Mouse (Mus musculus) lung, embryonic 14.5 days (tissue): ENCODE results near the gene Sytl2. TPM values are rescaled to one million over a fixed set of nuclear protein-coding genes. Genes with fewer than 3 reads are reported as not detected.

Experiments used
- ATAC-seq: fragments of 200-750 bp; cut with Nextera tagmentation; 2 replicates; pipeline ENCODE4 v1.8.0; 2017; ENCODE audit warnings: mild to moderate bottlenecking, moderate TSS enrichment, moderate library complexity; ENCODE audit not compliant: insufficient read depth
- DNase-seq: peaks from one replicate; pipeline ENCODE4 v3.0.0-alpha.2; 2015
- H3K27ac ChIP-seq: fragments of 300-500 bp; sonication (generic); 2 replicates; pipeline ENCODE4 v1.5.1; 2014; ENCODE audit warnings: low read depth, mild to moderate bottlenecking, moderate library complexity
- H3K27me3 ChIP-seq: fragments of 300-500 bp; sonication (generic); 2 replicates; pipeline ENCODE4 v1.6.1; 2014; ENCODE audit warnings: low read length, control low read depth; ENCODE audit not compliant: insufficient read depth
- H3K36me3 ChIP-seq: fragments of 300-500 bp; sonication (generic); 2 replicates; pipeline ENCODE4 v1.6.1; 2014; ENCODE audit warnings: control low read depth; ENCODE audit not compliant: insufficient read depth
- H3K4me1 ChIP-seq: fragments of 300-500 bp; sonication (generic); 2 replicates; pipeline ENCODE4 v1.6.1; 2014; ENCODE audit warnings: antibody characterized with exemption, control low read depth; ENCODE audit not compliant: insufficient read depth
- H3K4me2 ChIP-seq: fragments of 300-500 bp; sonication (generic); 2 replicates; pipeline ENCODE4 v1.6.1; 2014; ENCODE audit warnings: mild to moderate bottlenecking
- H3K4me3 ChIP-seq: fragments of 300-500 bp; sonication (generic); 2 replicates; pipeline ENCODE4 v1.5.1; 2014; ENCODE audit warnings: low read depth, low read length
- H3K9ac ChIP-seq: fragments of 300-500 bp; sonication (generic); 2 replicates; pipeline ENCODE4 v1.6.1; 2014
- H3K9me3 ChIP-seq: fragments of 300-500 bp; sonication (generic); 2 replicates; pipeline ENCODE4 v1.6.1; 2016; ENCODE audit warnings: low read depth, low read length, control low read depth
- CTCF ChIP-seq: IDR thresholded peaks from 2 replicates; pipeline ENCODE4 v1.5.1; 2016; ENCODE audit warnings: antibody characterized with exemption, low read depth
- WGBS: fragments of 180-500 bp; shearing (Covaris S2); extraction: QIAGEN DNeasy Blood & Tissue Kit; methylation state at CpG from one replicate; pipeline ENCODE4 v1.1.7; 2014; 5-methylcytosine and 5-hydroxymethylcytosine counted together
- polyA plus RNA-seq: library from polyadenylated mRNA; unstranded; fragments of >200 nt; fragmentation: Nextera tagmentation; extraction: Ambion mirVana; gene quantifications from 2 replicates; pipeline ENCODE4 v1.2.1, GENCODE M21; 2014

Sytl2 gene
- polyA plus RNA-seq = 3.7 and 4.0 TPM in 2 replicates

DNA sequence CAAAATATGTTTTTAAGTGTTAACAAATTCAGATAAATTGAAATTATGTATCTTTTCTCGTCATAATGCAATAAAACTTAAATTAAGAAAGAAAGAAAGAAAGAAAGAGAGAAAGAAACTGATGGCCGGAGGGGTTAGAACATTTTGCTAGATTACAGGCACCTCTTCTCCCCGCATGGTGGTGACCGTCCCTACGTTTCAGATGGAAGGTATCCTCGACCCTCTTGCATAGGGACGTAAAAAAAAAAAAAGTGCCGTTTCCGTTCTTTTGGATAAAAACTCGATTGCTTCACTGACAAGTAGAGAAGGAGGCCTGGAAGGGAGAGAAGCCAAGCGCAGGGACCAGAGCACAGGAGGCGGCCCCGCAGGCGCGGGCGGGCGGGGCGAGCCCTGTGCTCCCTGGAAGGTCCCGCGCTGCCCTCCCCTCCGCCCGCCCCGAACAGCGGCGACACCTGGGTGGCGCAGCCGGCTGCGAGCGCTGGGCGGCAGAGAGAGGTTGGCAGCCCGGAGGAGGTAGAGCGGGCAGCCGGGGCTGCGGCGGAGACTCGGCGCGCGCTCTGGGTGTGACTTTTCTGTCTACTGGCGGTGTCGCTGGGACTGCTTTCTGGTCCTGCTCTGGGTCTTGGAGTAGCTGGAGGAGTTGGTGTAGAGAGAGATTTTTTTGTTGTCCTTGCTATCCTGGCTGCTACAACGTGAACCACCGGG is at the start of gene Sytl2:
Gene Sytl2 (plus strand): TSS at position 311 of the 705 bp plus-strand sequence.
- ATAC-seq (peak; percentile 87), DNase-seq (peak; percentile 69)
- peak; percentile 29; the same call in 1 of the 2 replicates for TF ChIP-seq CTCF
- peak within 1 kb of the TSS; percentile 58 for H3K9ac ChIP-seq
- no peaks in the 10 kb centered on the region for H3K27me3 ChIP-seq
- H3K27ac ChIP-seq = no peak within 1 kb of the TSS
- no peaks in the 10 kb centered on the region for H3K9me3 ChIP-seq
- H3K4me2 ChIP-seq = peak within 1 kb of the TSS; percentile 94
- H3K4me3 ChIP-seq = peak within 1 kb of the TSS; percentile 59
- H3K4me1 ChIP-seq = no peaks in the 10 kb centered on the region
- under 1% methylated on average over 43 of the region's 43 CpGs for WGBS
- H3K36me3 ChIP-seq = no peaks in the 10 kb centered on the region

DNA sequence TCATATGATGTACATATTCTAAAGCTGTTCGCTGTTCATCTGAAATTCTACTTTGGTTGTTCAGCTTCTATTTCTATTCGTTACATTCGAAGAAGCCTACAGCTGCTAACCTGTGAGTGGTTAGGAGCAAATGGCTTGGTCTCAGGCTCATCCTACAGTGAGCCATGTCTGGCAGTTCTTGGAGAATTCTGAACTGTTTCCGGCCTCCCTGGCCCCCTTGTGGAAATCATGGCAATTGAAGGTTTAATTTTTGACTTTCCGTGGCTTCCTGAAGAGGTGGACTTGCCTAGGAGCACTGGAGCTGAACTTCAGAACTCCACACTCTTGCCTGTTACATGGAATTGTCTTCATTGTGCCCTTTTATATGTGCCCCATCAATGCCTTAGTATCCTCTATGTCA is 49.1 kb upstream of the Sytl2 start:
- H3K4me3 ChIP-seq = no peak overlapping the region
- H3K4me2 ChIP-seq = no peak overlapping the region
- no peak overlapping the region for H3K9ac ChIP-seq
- no peaks in the 10 kb centered on the region for H3K4me1 ChIP-seq
- no peaks in the 10 kb centered on the region for H3K9me3 ChIP-seq
- H3K36me3 ChIP-seq = no peaks in the 10 kb centered on the region
- peak; percentile 54 for TF ChIP-seq CTCF
- no peaks in the 10 kb centered on the region for H3K27me3 ChIP-seq
- 64% methylated on average over 5 of the region's 5 CpGs for WGBS
- H3K27ac ChIP-seq = no peak overlapping the region
- DNase-seq (peak; percentile 50), ATAC-seq (no peak)

DNA sequence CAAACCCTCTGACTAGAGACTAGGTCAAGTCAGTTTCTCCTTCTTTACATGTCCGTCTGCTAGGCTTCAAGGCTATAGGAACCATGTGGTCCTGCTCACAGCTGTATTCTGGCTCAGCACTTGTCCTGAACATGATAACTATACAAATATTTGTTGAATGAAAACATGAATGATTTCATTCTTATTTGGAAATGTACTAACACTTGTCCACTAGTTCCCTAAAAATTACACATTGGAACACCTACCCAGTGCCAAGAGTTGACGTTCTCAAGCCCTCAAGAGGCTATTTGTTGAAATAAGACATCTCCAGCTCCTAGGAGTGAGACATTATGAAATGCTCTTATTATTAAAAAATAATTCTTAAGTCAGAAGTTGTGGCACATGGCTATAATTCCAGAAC is 43.4 kb upstream of the Sytl2 start:
- 56% methylated on average over 2 of the region's 2 CpGs for WGBS
- no peaks in the 10 kb centered on the region for H3K4me1 ChIP-seq
- DNase-seq = peak; percentile 33
- TF ChIP-seq CTCF = no peak
- no peaks in the 10 kb centered on the region for H3K9me3 ChIP-seq
- H3K9ac ChIP-seq = no peak overlapping the region
- no peak overlapping the region for H3K4me2 ChIP-seq
- H3K27ac ChIP-seq = no peak overlapping the region
- no peak overlapping the region for H3K4me3 ChIP-seq
- H3K27me3 ChIP-seq = no peaks in the 10 kb centered on the region
- no peak for ATAC-seq
- no peaks in the 10 kb centered on the region for H3K36me3 ChIP-seq

DNA sequence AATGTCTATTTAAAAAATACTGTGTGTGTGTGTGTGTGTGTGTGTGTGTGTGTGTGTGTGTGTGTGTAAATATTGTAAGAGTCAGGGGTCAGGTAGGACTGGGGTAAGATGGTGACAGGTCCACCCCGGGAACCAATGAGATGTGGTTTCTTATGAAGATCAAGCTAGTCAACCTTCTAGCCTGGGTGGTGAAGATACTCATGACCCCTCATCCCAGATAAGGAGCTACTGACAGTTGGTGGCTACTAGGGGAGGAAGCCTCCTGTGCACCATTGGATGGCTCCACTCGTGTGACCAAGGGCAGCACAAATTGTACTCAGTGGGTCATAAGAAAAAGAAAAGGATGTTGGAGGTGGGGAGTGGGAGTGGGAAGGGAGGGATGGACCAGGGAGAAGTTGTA is 42.2 kb upstream of the Sytl2 start:
- no peak for DNase-seq
- no peaks in the 10 kb centered on the region for H3K27me3 ChIP-seq
- no peak overlapping the region for H3K27ac ChIP-seq
- no peaks in the 10 kb centered on the region for H3K36me3 ChIP-seq
- no peak overlapping the region for H3K4me2 ChIP-seq
- ATAC-seq = no peak
- H3K4me3 ChIP-seq = no peak overlapping the region
- 72% methylated on average over 2 of the region's 2 CpGs for WGBS
- H3K4me1 ChIP-seq = no peaks in the 10 kb centered on the region
- H3K9me3 ChIP-seq = no peaks in the 10 kb centered on the region
- no peak overlapping the region for H3K9ac ChIP-seq
- no peak for TF ChIP-seq CTCF

DNA sequence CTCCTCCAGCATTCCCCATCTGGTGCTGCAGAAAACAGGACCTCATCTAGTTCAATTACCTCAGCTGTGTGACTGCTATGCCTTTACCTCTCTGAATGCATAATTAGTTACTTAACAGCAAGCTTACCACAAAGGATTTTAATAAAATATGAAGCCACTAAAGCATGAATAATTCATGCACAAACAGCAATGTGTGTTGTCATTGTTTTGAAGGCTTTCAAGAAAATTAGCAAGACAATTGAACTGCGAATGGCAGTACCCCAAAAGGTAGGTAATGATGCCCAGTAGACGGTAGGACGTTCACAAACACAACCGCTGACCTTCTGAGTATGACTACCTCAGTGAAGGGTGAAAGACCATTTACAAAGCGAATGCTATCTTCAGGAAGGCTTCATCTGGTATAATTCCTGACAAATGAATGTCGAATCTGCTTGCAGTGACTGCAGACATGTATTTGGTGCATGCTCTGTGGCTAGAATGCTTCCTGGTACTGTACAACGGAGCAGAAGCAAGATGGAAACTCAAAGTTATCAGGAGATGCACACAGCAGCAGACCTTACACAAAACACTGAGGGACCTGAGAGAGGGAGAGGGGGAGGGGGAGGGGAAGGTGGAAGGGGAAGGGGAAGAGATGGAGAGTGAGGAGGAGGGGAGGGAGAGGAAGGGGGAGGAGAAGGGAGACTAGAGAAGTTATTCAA is 40.0 kb upstream of the Sytl2 start:
- Histone ChIP-seq H3K4me2 (no peak overlapping the region), H3K9ac (no peak overlapping the region), H3K27me3 (no peaks in the 10 kb centered on the region), H3K4me1 (no peaks in the 10 kb centered on the region), H3K36me3 (no peaks in the 10 kb centered on the region), H3K27ac (no peak overlapping the region), H3K4me3 (no peak overlapping the region), H3K9me3 (no peaks in the 10 kb centered on the region)
- 36% methylated on average over 7 of the region's 7 CpGs for WGBS
- DNase-seq (no peak), ATAC-seq (no peak)
- TF ChIP-seq CTCF = no peak

DNA sequence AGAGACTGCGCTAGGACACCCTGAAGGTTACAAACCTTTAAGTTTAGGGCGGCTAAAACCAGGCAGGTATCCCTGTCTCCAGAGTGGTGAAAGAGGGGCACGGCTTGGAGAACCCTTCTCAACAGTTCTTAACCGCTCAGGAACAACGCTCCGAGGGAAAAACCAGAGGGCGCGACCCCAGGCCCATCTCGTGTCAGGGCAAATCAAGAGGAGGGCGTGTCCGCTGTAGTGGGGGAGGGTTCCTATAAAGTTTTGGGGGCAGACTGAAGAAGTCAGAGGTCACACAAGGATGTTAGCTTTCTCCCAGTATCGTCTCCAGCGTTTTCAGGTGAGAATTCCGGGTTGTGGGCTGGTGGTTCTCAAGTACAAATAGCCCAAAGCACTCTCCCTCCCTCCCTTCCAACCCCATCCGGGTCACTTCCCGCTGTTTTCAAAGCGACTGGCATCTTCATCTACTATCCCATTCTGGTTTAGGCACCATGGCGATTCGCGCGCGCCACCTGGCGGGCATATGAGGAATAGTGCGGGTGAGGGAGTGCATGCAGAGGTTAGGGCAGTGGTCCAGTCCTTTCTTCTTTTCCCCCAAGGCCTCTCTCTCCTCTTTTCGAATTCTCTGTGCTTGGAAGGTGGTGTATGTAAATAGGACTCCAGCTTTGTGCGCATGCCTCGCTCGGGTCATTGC is 36.6 kb upstream of the Sytl2 start, which contains the start of gene Ccdc83:
Gene Ccdc83 (minus strand): TSS at position 489 of the 682 bp plus-strand sequence.
- H3K27ac ChIP-seq = no peak within 1 kb of the TSS
- H3K9me3 ChIP-seq = no peaks in the 10 kb centered on the region
- H3K9ac ChIP-seq = peak within 1 kb of the TSS; percentile 32; the same call in 1 of the 2 replicates
- DNase-seq (peak; percentile 92), ATAC-seq (peak; percentile 91)
- peak within 1 kb of the TSS; percentile 22 for H3K4me3 ChIP-seq
- no peaks in the 10 kb centered on the region for H3K36me3 ChIP-seq
- 4% methylated on average over 28 of the region's 28 CpGs for WGBS
- H3K4me1 ChIP-seq = no peaks in the 10 kb centered on the region
- H3K4me2 ChIP-seq = peak within 1 kb of the TSS; percentile 62
- TF ChIP-seq CTCF = peak; percentile 99
- no peaks in the 10 kb centered on the region for H3K27me3 ChIP-seq

DNA sequence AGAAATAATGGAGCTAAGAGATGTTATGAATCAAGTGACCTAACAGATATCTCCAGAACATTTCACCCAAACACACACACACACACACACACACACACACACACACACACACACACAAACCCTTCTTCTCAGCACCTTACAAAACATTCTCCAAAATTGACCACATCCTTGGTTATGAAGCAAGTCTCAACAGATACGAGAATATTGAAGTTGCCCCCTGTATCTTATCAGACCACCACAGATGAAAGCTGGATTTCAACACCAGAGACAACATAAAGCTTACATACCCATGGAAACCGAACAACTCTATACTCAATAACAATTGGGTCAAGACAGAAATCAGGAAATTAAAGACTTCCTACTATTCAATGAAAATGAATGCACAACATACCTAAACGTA is 31.9 kb upstream of the Sytl2 start:
- H3K36me3 ChIP-seq = no peaks in the 10 kb centered on the region
- no peaks in the 10 kb centered on the region for H3K4me1 ChIP-seq
- H3K9ac ChIP-seq = no peak overlapping the region
- H3K27ac ChIP-seq = no peak overlapping the region
- H3K4me3 ChIP-seq = no peak overlapping the region
- H3K27me3 ChIP-seq = no peaks in the 10 kb centered on the region
- TF ChIP-seq CTCF = no peak
- H3K9me3 ChIP-seq = no peaks in the 10 kb centered on the region
- 62% methylated on average over 3 of the region's 3 CpGs for WGBS
- DNase-seq (no peak), ATAC-seq (no peak)
- no peak overlapping the region for H3K4me2 ChIP-seq
